Mouse (Mus musculus) brain, adult 10 weeks (tissue): ENCODE results near the gene Gm17078. TPM values are rescaled to one million over a fixed set of nuclear protein-coding genes. Genes with fewer than 3 reads are reported as not detected.

ENCODE experiments used
- polyA plus RNA-seq: library from polyadenylated mRNA; stranded (reverse); fragments of 350-450 nt; fragmentation: Illumina TruSeq; extraction: RNeasy Lipid Tissue Mini Kit (QIAGEN cat#74804); gene quantifications from one replicate; pipeline ENCODE4 v1.2.3, GENCODE M21; 2015; ENCODE audit warnings: low read depth, low replicate concordance

Gm17078 gene
- polyA plus RNA-seq, result not detected

DNA sequence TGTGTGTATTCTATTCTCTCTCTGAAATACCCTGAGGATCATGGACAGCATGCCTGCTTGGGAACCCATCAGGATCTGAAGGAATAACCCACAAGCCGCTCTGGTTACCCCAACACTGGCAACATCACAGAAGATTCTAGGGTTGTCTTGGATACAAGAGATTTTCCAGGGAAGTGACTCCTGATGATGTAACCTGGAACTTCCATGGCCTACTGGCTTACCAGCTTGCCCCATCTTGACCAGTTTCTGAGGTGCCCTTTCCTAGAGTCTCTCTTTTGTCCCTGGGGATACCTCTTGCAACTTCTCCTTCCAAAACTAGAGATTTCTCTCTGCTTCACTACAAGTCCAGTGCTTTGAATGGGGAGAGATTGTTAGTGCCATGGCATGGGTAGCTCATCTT lies at the start of gene Gm17078:
Gm17078 (minus strand) TSS at position 101 of the 400 bp plus-strand sequence.

DNA sequence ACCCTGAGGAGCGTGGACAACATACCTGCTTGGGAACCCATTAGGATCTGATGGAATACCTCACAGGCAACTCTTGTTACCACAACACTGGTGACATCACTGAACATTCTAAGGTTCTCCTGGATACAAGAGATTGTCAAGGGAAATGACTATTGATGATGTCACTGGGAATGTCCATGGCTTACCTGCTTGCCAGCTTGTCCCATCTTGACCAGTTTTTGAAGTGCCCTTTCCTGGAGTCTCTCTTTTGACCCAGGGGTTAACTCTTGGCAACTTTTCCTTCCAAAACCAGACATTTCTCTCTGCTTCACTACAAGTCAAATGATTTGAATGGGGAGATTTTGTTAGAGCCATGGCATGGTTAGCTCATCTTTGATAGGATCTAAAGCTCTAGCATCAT lies 24.5 kb upstream of the Gm17078 start, which contains the start of gene Gm4181:
Gm4181 (minus strand) TSS at position 101 of the 400 bp plus-strand sequence.

DNA sequence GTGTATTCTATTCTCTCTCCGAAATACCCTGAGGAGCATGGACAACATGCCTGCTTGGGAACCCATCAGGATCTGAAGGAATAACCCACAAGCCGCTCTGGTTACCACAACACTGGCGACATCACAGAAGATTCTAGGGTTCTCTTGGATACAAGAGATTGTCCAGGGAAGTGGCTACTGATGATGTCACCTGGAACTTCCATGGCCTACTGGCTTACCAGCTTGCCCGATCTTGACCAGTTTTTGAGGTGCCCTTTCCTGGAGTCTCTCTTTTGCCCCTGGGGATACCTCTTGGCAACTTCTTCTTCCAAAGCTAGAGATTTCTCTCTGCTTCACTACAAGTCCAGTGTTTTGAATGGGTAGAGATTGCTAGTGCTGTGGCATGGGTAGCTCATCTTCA lies 19.1 kb downstream of the Gm17078 start, which contains the start of gene Gm17174:
Gm17174 (minus strand) TSS at position 101 of the 400 bp plus-strand sequence.

DNA sequence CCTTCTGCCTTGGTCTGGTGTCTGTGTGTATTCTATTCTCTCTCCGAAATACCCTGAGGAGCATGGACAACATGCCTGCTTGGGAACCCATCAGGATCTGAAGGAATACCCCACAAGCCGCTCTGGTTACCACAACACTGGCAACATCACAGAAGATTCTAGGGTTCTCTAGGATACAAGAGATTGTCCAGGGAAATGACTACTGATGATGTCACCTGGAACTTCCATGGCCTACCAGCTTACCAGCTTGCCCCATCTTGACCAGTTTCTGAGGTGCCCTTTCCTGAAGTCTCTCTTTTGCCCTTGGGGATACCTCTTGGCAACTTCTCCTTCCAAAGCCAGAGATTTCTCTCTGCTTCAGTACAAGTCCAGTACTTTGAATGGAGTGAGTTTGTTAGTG lies 37.1 kb downstream of the Gm17078 start, which contains the start of gene Gm17175:
Gm17175 (minus strand) TSS at position 101 of the 400 bp plus-strand sequence.

Other genes starting within 250 kb of the Gm17078 start
- not detected for gene Gm7247, start 249.6 kb downstream of the Gm17078 start, polyA plus RNA-seq
- not detected for gene Vmn2r88, start 200.5 kb downstream of the Gm17078 start, polyA plus RNA-seq
- gene Vmn2r89, start 159.5 kb downstream of the Gm17078 start, polyA plus RNA-seq, result not detected
- gene Gm5622, start 58.5 kb downstream of the Gm17078 start, polyA plus RNA-seq, result not detected
- not detected for gene Gm17175, start 37.2 kb downstream of the Gm17078 start, polyA plus RNA-seq
- gene Gm17174, start 19.2 kb downstream of the Gm17078 start, polyA plus RNA-seq, result not detected
- gene Gm4181, start 24.4 kb upstream of the Gm17078 start, polyA plus RNA-seq, result not detected
- gene Gm17079, start 84.2 kb upstream of the Gm17078 start, polyA plus RNA-seq, result not detected
- not detected for gene Gm5800, start 105.9 kb upstream of the Gm17078 start, polyA plus RNA-seq
- gene Ang4, start 162.3 kb upstream of the Gm17078 start, polyA plus RNA-seq, result not detected
- gene AY358078, start 188.7 kb upstream of the Gm17078 start, polyA plus RNA-seq, result not detected
- not detected for gene Ear6, start 242.4 kb upstream of the Gm17078 start, polyA plus RNA-seq